Mouse (Mus musculus) heart, adult 11 months (tissue): ENCODE results near the gene Nrxn3.

Source experiments
- DNase-seq: peaks from one replicate; pipeline ENCODE4 v3.0.0; 2022

The Nrxn3 gene

DNA sequence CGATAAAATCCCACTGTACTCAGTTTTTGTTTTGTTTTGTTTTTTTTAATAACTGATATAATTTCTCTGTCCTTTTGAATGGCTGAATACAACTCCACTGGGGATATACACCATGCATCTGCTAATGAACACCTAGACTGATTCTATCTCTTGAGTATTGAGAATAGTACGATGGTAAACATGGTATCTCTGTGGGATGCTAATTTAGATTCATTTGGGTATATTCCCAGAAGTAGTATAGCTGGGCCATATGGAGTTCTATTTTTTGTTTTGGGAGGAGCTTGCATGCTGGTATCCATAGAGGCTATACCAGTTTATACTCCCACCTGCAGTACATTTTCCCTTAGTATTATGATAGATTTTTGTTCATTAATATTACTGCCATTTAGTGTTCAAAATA is 217.0 kb downstream of the Nrxn3 start:
- no peak for DNase-seq

DNA sequence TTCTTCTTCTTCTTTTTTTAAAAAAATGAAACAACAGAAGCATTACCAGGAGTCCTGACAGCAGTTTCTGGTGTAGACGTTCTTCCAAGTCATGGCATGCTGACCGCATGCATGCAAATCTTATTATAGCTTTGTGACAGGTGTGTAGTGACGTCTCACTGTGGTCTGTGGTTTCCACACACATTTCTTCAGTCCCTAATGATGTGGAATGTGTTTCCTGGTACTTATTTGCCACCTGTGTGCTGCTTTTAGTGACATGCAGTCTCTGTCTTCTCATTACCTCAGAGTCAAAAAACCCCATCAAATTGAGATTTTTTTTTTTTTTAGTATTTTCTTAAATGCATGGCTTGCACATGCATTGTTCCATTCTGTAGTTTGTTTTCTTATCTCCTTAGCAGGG is 222.3 kb downstream of the Nrxn3 start:
- DNase-seq, result no peak

DNA sequence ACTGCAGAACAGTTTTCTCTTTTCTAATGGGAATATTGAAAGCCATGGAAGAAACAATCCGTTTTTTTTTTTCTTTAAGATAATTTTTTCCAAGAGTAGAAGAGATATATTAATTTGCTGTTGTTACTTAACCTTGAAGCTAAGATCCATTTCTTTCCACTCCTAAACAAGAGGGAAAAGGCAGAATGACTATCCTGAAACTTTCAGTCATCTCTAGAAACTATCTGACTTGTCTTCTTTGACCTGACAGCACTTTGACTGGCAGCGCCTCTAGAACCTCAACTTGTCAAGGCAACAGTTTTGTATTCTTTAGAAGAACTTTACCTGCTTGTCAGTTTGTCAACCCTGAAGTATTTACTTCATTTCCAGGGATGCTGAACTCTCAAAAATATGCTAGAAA is 227.2 kb downstream of the Nrxn3 start:
- no peak for DNase-seq

GRCm38 (mm10) chr12:88952937-88953600 is 230.4 kb downstream of the Nrxn3 start:
- DNase-seq, result peak; percentile 79

- DNase-seq, result no peak
These were observed 231.1 kb downstream of the Nrxn3 start for GRCm38 (mm10) chr12:88953801-88954200.

- DNase-seq, result no peak
These were observed 234.8 kb downstream of the Nrxn3 start for GRCm38 (mm10) chr12:88957431-88957830.

GRCm38 (mm10) chr12:88960817-88961216 is 238.1 kb downstream of the Nrxn3 start:
- DNase-seq, result no peak

- no peak for DNase-seq
These were observed 243.7 kb downstream of the Nrxn3 start for GRCm38 (mm10) chr12:88966329-88966728.

- no peak for DNase-seq
These were observed 253.9 kb downstream of the Nrxn3 start for GRCm38 (mm10) chr12:88976621-88977020.

- DNase-seq, result peak; percentile 85
These were observed 261.1 kb downstream of the Nrxn3 start for GRCm38 (mm10) chr12:88983688-88984330.

DNA sequence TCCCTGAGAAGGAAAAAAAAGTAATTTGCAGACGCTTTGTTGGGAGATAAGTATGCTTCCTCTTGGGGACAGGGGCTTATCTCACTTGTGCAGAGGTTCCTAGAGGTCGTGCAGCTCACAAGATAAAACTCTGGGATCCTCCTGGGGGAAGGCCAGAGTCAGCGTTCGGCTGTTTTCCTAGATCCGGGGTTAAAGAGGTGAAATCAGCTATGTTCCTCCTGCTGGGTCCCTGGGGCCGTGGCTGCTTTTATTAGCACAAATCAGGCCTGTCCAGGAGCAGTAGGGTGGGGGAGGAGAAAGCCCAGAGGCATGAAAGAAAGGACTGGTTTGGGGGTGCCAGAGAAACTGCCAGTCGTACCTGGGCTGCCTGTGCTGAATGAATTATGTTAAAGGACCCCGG is 261.7 kb downstream of the Nrxn3 start:
- DNase-seq, result peak; percentile 85

GRCm38 (mm10) chr12:88984804-88985203 is 262.1 kb downstream of the Nrxn3 start:
- DNase-seq, result no peak

- DNase-seq, result no peak
These were observed 264.4 kb downstream of the Nrxn3 start for GRCm38 (mm10) chr12:88987046-88987445.

DNA sequence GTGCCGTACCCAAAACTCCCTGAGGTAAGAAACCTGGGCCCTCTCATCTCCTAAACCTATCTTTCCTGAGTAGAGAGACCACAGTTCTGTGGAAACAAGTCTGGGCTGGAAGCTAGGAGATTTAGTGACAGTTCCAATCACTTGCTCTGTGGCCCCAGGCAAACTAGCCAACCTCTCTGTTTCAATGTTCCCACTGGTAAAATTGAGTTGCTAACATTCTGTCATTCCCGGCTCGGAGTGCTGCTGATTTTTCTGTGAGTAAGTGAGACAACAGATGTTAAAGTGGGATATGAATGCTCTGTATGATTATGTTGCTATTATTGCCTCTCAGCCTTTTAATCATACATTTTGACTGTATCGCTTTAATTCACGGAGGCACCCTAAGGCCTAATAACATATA is 268.1 kb downstream of the Nrxn3 start:
- no peak for DNase-seq

DNA sequence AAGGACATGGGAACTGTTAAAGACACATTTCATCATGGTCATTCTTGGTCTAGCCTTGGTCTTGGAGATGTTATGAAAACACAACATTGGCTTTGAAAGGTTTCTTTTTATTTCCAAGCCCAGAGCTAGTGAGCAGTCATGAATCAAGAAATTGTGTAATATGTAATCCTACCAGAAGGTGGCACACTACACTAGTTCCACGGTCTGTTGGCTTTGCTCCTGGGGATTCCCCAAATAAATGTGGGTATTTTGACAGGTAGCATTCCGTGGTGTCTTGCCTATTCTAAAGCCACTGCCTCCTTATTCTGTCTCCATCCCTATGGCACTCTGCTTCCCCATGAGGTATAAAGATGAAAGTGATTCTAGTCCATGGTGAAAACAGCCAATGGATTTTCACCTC is 269.5 kb downstream of the Nrxn3 start:
- no peak for DNase-seq

- no peak for DNase-seq
These were observed 271.1 kb downstream of the Nrxn3 start for GRCm38 (mm10) chr12:88993788-88994187.

DNA sequence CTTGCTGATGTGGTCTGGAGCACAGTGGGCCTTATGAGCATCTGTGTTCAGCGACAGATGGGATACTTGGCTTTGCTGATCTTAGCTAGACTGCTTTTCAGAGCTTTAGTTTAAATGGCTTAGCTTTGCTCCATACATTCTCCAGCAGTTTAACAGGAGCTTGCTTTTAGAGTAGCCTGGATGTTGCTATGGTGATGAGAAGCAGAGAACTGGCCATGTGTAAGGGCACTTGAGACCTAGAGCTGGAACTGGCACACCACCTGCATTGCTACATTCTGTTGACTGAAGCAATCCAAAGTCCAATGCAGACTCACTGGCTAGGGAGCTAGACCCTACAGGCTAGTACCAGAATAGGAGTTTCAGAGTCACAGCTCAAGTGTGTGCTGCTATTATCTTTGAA is 293.8 kb downstream of the Nrxn3 start:
- DNase-seq, result no peak

GRCm38 (mm10) chr12:89025180-89025579 is 302.5 kb downstream of the Nrxn3 start:
- no peak for DNase-seq

- DNase-seq, result no peak
These were observed 313.4 kb downstream of the Nrxn3 start for GRCm38 (mm10) chr12:89035984-89036618.

DNA sequence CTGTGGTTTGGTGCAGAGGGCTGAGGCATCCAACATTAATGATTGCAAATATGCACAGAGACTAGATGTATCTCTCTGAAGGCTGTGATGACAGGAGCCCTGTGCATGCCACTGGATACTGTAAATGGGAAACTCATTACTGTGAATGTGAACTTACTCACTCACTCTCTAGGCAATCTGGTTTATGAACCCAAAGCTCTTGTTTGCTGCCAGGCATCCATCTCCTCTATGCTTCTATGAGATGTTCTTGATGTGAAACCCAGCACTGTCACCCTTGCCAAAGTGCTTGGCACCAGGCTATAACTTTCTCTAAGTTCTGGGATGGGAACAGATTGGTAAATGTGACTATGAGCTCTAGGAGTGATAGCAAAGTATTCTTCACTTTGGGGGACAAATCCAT is 317.5 kb downstream of the Nrxn3 start:
- no peak for DNase-seq

DNA sequence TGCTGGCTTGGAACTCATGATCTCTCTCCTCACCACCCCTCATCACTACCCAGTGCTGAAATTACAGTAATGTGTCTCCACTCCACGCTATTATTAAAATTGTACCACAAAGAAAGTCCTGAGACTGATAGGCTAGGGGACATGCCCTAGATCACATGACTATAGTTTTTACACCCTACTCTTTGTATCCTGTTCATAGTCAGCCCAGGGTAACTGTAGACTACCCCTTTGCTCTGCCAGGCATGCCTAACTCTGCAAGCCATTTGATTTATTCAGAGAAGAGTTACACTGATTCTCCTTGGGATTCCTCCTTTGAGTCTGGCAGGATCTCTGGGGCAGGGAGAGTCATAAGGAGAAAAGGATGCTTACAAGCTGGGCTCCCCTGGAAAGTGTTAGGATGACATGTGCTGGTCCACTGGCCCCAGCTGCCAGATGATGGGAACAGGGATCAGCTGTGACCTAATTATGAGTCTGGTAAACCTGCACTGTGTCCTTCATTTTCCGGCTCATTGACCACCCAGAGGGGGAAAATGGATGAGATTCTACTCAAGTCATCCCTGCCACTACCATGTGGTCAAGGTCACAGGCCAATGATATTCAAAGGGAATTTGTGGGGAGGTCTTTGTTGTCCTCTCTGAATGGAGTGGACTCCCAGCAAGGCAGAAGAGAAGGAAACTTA is 318.9 kb downstream of the Nrxn3 start:
- DNase-seq, result no peak

GRCm38 (mm10) chr12:89049279-89049678 is 326.6 kb downstream of the Nrxn3 start:
- no peak for DNase-seq

DNA sequence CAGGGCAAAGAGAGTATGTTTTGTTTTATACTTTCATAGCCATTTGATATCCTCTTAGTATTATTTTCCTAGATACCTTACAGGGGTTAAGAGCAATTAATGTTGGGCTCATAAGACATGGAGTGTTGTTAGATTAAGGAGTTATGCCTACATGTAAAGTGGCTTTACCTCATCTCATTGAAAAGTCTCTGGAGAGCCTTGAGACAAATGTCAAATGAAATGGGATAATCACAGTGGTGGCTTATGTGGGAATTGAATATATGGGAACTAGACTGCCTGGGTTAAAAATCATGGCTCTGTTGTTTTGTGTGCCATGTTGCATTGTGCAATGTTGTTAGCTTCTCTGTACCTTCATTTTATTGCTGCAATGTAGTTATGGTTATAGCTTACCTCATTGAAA is 327.0 kb downstream of the Nrxn3 start:
- DNase-seq, result no peak

- no peak for DNase-seq
These were observed 349.8 kb downstream of the Nrxn3 start for GRCm38 (mm10) chr12:89072436-89072835.
